18 mouse cellular contexts compared by ENCODE assay signal in the genomic region with DNA sequence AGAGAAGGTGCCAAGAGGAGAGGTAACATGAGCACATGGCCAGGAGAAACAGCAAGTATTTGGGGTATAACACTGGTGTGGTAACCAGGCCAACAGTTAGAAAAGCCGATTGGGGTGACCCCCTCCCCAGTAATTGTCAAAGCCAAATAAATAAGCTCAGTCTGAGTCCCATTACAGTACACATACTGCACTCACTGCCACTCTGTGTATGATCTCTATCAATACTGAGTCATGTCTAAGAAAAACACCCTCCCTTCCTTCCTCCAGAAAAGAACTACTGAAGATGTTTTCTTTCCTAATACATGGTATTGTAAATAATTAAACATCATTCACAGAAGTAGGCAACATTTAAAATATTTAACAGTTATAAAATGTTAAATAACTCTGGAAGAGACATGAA. TPM values are rescaled to one million over a fixed set of nuclear protein-coding genes. Genes with fewer than 3 reads are reported as not detected.
DNase-seq lines count a peak whose midpoint lies in the region; ATAC-seq and TF ChIP-seq lines count a peak whose summit lies in the region.
"Had no signal": no experiment of that assay in that cellular context is flagged by ENCODE, and none has a peak within 500 bp of the region (broad histone marks: within the 10 kb centered on the region; RNA-seq: fewer than 3 reads in every experiment).

No protein-coding gene starts in this region.

- H3K9ac ChIP-seq in forebrain, embryonic 14.5 days (ENCODE audit: low read length): no peak overlapping the region
- no peak overlapping the region for H3K9ac ChIP-seq in forebrain, embryonic 15.5 days (replicated peaks)
- no peak overlapping the region for H3K9ac ChIP-seq in liver, embryonic 12.5 days
- no peak overlapping the region for H3K9ac ChIP-seq in liver, postnatal 0 days (replicated peaks)
- no peak overlapping the region for H3K9ac ChIP-seq in kidney, embryonic 16.5 days (replicated peaks; ENCODE audit: low read length)
- H3K9ac ChIP-seq: embryonic facial prominence, embryonic 15.5 days; forebrain, embryonic 12.5 days; heart, embryonic 13.5 days had no signal

- H3K4me2 ChIP-seq in forebrain, embryonic 14.5 days (ENCODE audit: low read length): no peak overlapping the region
- no peak overlapping the region for H3K4me2 ChIP-seq in forebrain, embryonic 15.5 days (replicated peaks)
- no peak overlapping the region for H3K4me2 ChIP-seq in liver, embryonic 12.5 days
- H3K4me2 ChIP-seq in liver, postnatal 0 days (ENCODE audit: low read depth, low read length): no peak overlapping the region
- H3K4me2 ChIP-seq in kidney, embryonic 16.5 days (replicated peaks; ENCODE audit: low read depth, low read length): no peak overlapping the region
- H3K4me2 ChIP-seq: embryonic facial prominence, embryonic 15.5 days; forebrain, embryonic 12.5 days; heart, embryonic 13.5 days had no signal

- H3K4me1 ChIP-seq in forebrain, embryonic 14.5 days (ENCODE audit: control insufficient read depth, insufficient read depth, low read length): no peaks in the 10 kb centered on the region
- 0 out of 2 replicates have a peak, but pooled peaks cover 4% of the 10 kb centered on the region for H3K4me1 ChIP-seq in forebrain, embryonic 15.5 days
- H3K4me1 ChIP-seq in liver, embryonic 12.5 days: peaks cover 18% of the 10 kb centered on the region
- no peaks in the 10 kb centered on the region for H3K4me1 ChIP-seq in liver, postnatal 0 days (ENCODE audit: insufficient read depth)
- no peaks in the 10 kb centered on the region for H3K4me1 ChIP-seq in kidney, embryonic 16.5 days (ENCODE audit: insufficient read depth, low read length)
- H3K4me1 ChIP-seq: embryonic facial prominence, embryonic 15.5 days; forebrain, embryonic 12.5 days; heart, embryonic 13.5 days had no signal

- no peaks in the 10 kb centered on the region for H3K27me3 ChIP-seq in forebrain, embryonic 14.5 days (replicated peaks; ENCODE audit: control insufficient read depth, insufficient read depth, low read length)
- no peaks in the 10 kb centered on the region for H3K27me3 ChIP-seq in forebrain, embryonic 15.5 days
- H3K27me3 ChIP-seq in liver, embryonic 12.5 days (replicated peaks): no peaks in the 10 kb centered on the region
- no peaks in the 10 kb centered on the region for H3K27me3 ChIP-seq in liver, postnatal 0 days (ENCODE audit: insufficient read depth, low read length)
- no peaks in the 10 kb centered on the region for H3K27me3 ChIP-seq in kidney, embryonic 16.5 days (ENCODE audit: insufficient read depth, low read length)
- H3K27me3 ChIP-seq: CH12.LX; embryonic facial prominence, embryonic 15.5 days; forebrain, embryonic 12.5 days; heart, embryonic 13.5 days had no signal

- peaks cover 39% of the 10 kb centered on the region for H3K36me3 ChIP-seq in forebrain, embryonic 14.5 days (ENCODE audit: control insufficient read depth, insufficient read depth, low read length)
- peaks cover 27% of the 10 kb centered on the region for H3K36me3 ChIP-seq in forebrain, embryonic 15.5 days
- peaks cover 53% of the 10 kb centered on the region for H3K36me3 ChIP-seq in liver, embryonic 12.5 days
- H3K36me3 ChIP-seq in liver, postnatal 0 days (replicated peaks; ENCODE audit: insufficient read depth, low read length): peaks cover 49% of the 10 kb centered on the region
- H3K36me3 ChIP-seq in kidney, embryonic 16.5 days (ENCODE audit: insufficient read depth, low read length): peaks cover 33% of the 10 kb centered on the region

- no peak for DNase-seq in forebrain, embryonic 14.5 days (ENCODE audit: low spot score)
- no peak for DNase-seq in liver, postnatal 0 days
- DNase-seq in 416B (ENCODE audit: low read depth): peak; percentile 47
- DNase-seq: adrenal gland, adult 2 months; adrenal gland, postnatal 25 days; embryo, embryonic 11 days; gastrocnemius, postnatal 25 days; heart, adult 11 months; heart, postnatal 36 days had no signal

- no peaks in the 10 kb centered on the region for H3K9me3 ChIP-seq in forebrain, embryonic 14.5 days (replicated peaks; ENCODE audit: control insufficient read depth, low read length)
- no peaks in the 10 kb centered on the region for H3K9me3 ChIP-seq in forebrain, embryonic 15.5 days
- H3K9me3 ChIP-seq in liver, embryonic 12.5 days (replicated peaks): no peaks in the 10 kb centered on the region
- no peaks in the 10 kb centered on the region for H3K9me3 ChIP-seq in liver, postnatal 0 days (ENCODE audit: low read length)
- H3K9me3 ChIP-seq in kidney, embryonic 16.5 days (ENCODE audit: low read length): no peaks in the 10 kb centered on the region
- H3K9me3 ChIP-seq: embryonic facial prominence, embryonic 15.5 days; forebrain, embryonic 12.5 days; heart, embryonic 13.5 days had no signal

- TF ChIP-seq EP300 in liver, postnatal 0 days (IDR thresholded peaks at IDR 0.05; ENCODE audit: low read depth): no peak

- WGBS in forebrain, embryonic 14.5 days: 96% methylated on average over 1 of the region's 1 CpGs
- WGBS in forebrain, embryonic 15.5 days: 59% methylated on average over 1 of the region's 1 CpGs
- 63% methylated on average over 1 of the region's 1 CpGs for WGBS in liver, embryonic 12.5 days (ENCODE audit: insufficient replicate concordance)
- 83% methylated on average over 1 of the region's 1 CpGs for WGBS in liver, postnatal 0 days (ENCODE audit: insufficient replicate concordance)
- WGBS in kidney, embryonic 16.5 days: 77% methylated on average over 1 of the region's 1 CpGs

- peak; percentile 29; the same call in 1 of the 2 replicates for ATAC-seq in forebrain, embryonic 14.5 days
- ATAC-seq in forebrain, embryonic 15.5 days (replicated peaks): no peak
- peak; percentile 71; the same call in 1 of the 2 replicates for ATAC-seq in liver, embryonic 12.5 days
- ATAC-seq in liver, postnatal 0 days: no peak
- ATAC-seq in erythroblast, adult 5-6 weeks (replicated peaks; ENCODE audit: low FRiP score, poor library complexity, severe bottlenecking): peak; percentile 72
- no peak for ATAC-seq in kidney, embryonic 16.5 days (ENCODE audit: low FRiP score, low TSS enrichment)
- ATAC-seq: hindbrain, postnatal 0 days had no signal

- TF ChIP-seq CTCF in liver, postnatal 0 days (IDR thresholded peaks at IDR 0.05; ENCODE audit: low read depth): no peak

- H3K27ac ChIP-seq in forebrain, embryonic 14.5 days (ENCODE audit: low read depth, low read length): no peak overlapping the region
- no peak overlapping the region for H3K27ac ChIP-seq in forebrain, embryonic 15.5 days (replicated peaks)
- peak overlapping the region; percentile 23; the same call in 1 of the 2 replicates for H3K27ac ChIP-seq in liver, embryonic 12.5 days
- H3K27ac ChIP-seq in liver, postnatal 0 days (ENCODE audit: low read depth): no peak overlapping the region
- H3K27ac ChIP-seq in kidney, embryonic 16.5 days (ENCODE audit: low read length): no peak overlapping the region
- H3K27ac ChIP-seq: embryonic facial prominence, embryonic 15.5 days; forebrain, embryonic 12.5 days; heart, embryonic 13.5 days; hindbrain, postnatal 0 days had no signal

- H3K4me3 ChIP-seq in forebrain, embryonic 14.5 days (ENCODE audit: low read depth, low read length): no peak overlapping the region
- H3K4me3 ChIP-seq in forebrain, embryonic 15.5 days: no peak overlapping the region
- no peak overlapping the region for H3K4me3 ChIP-seq in liver, embryonic 12.5 days
- H3K4me3 ChIP-seq in liver, postnatal 0 days (ENCODE audit: low read depth, low read length): no peak overlapping the region
- H3K4me3 ChIP-seq in kidney, embryonic 16.5 days (ENCODE audit: low read length): no peak overlapping the region
- H3K4me3 ChIP-seq: embryonic facial prominence, embryonic 15.5 days; forebrain, embryonic 12.5 days; heart, embryonic 13.5 days had no signal

RNA-seq across cellular contexts. Expression of a gene that starts 28.5 kb away (rescaled TPM):
- 68.3 and 86.6 TPM in 2 replicates for polyA plus RNA-seq in forebrain, embryonic 14.5 days (2014; fragmentation: Nextera tagmentation; extraction: Ambion mirVana)
- 77.5 and 81.1 TPM in 2 replicates for polyA plus RNA-seq in forebrain, embryonic 15.5 days (2015; fragmentation: Nextera tagmentation; extraction: Ambion mirVana)
- 22.0 and 22.2 TPM in 2 replicates for polyA plus RNA-seq in liver, embryonic 12.5 days (2016; fragmentation: Nextera tagmentation; extraction: Ambion mirVana)
- polyA plus RNA-seq in liver, postnatal 0 days (2015; fragmentation: Nextera tagmentation; extraction: Ambion mirVana): 14.8 and 17.3 TPM in 2 replicates
- 32.1 and 35.5 TPM in 2 replicates for total RNA-seq in erythroblast, adult 5-6 weeks (2015; ENCODE audit: low replicate concordance)
- total RNA-seq in erythroblast, adult 5-6 weeks (2017; ENCODE audit: low replicate concordance): 54.5 and 59.6 TPM in 2 replicates
- polyA plus RNA-seq in kidney, embryonic 16.5 days (2015; fragmentation: Nextera tagmentation; extraction: Ambion mirVana): 37.4 and 37.7 TPM in 2 replicates

RNA-seq across cellular contexts. Expression of a gene that starts 48.8 kb away (rescaled TPM):
- 2.1 and 3.2 TPM in 2 replicates for polyA plus RNA-seq in forebrain, embryonic 14.5 days (2014; fragmentation: Nextera tagmentation; extraction: Ambion mirVana)
- polyA plus RNA-seq in forebrain, embryonic 15.5 days (2015; fragmentation: Nextera tagmentation; extraction: Ambion mirVana): 1.6 and 1.9 TPM in 2 replicates
- 1.8 and 2.4 TPM in 2 replicates for polyA plus RNA-seq in liver, embryonic 12.5 days (2016; fragmentation: Nextera tagmentation; extraction: Ambion mirVana)
- 7.9 and 9.8 TPM in 2 replicates for polyA plus RNA-seq in liver, postnatal 0 days (2015; fragmentation: Nextera tagmentation; extraction: Ambion mirVana)
- not detected in 2 replicates for total RNA-seq in erythroblast, adult 5-6 weeks (2015; ENCODE audit: low replicate concordance)
- total RNA-seq in erythroblast, adult 5-6 weeks (2017; ENCODE audit: low replicate concordance): 2.1 TPM in 1 of 2 replicates, not detected in the other
- polyA plus RNA-seq in kidney, embryonic 16.5 days (2015; fragmentation: Nextera tagmentation; extraction: Ambion mirVana): 3.7 and 4.3 TPM in 2 replicates
- total RNA-seq: gastrocnemius, postnatal 25 days; heart, postnatal 36 days had no signal

Comparison
In these comparisons a context has a peak if more than half of its experiments do, and no peak if none do; other contexts are left out.
1. ATAC-seq: peak in forebrain, embryonic 14.5 days (single experiment), liver, embryonic 12.5 days (single experiment) and erythroblast, adult 5-6 weeks (single experiment); none in forebrain, embryonic 15.5 days (single experiment), liver, postnatal 0 days (single experiment) and kidney, embryonic 16.5 days (single experiment).